Mouse (Mus musculus) intestine, embryonic 14.5 days (tissue): Measurements from ENCODE around the gene Eda. TPM values are rescaled to one million over a fixed set of nuclear protein-coding genes. Genes with fewer than 3 reads are reported as not detected.
"Not testable (repeated sequence)": the region's sequence is repeated elsewhere in the genome, so short reads cannot be mapped to it uniquely, and the experiment has no call there.

ENCODE experiments used
- ATAC-seq: fragments of 200-750 bp; cut with Nextera tagmentation; replicated peaks from 2 replicates; pipeline ENCODE4 v1.8.0; 2017; ENCODE audit warnings: low read depth, moderate number of reproducible peaks, moderate TSS enrichment, moderate library complexity; ENCODE audit not compliant: low FRiP score, low TSS enrichment
- DNase-seq: peaks from one replicate; pipeline ENCODE4 v3.0.0-alpha.2; 2018; ENCODE audit warnings: low spot score
- H3K27ac ChIP-seq: fragments of 300-500 bp; sonication (generic); 2 replicates; pipeline ENCODE4 v1.5.1; 2014; ENCODE audit warnings: low read depth, mild to moderate bottlenecking, control low read depth
- H3K27me3 ChIP-seq: fragments of 300-500 bp; sonication (generic); replicated peaks from 2 replicates; pipeline ENCODE4 v1.6.1; 2014; ENCODE audit warnings: low read length, control low read depth; ENCODE audit not compliant: control insufficient read depth, insufficient read depth
- H3K36me3 ChIP-seq: fragments of 300-500 bp; sonication (generic); 2 replicates; pipeline ENCODE4 v1.6.1; 2014; ENCODE audit warnings: low read length, control low read depth; ENCODE audit not compliant: control insufficient read depth, insufficient read depth
- H3K4me1 ChIP-seq: fragments of 300-500 bp; sonication (generic); replicated peaks from 2 replicates; pipeline ENCODE4 v1.6.1; 2014; ENCODE audit warnings: low read length, control low read depth, mixed read lengths; ENCODE audit not compliant: control insufficient read depth, insufficient read depth
- H3K4me2 ChIP-seq: fragments of 300-500 bp; sonication (generic); 2 replicates; pipeline ENCODE4 v1.6.1; 2014; ENCODE audit warnings: low read length
- H3K4me3 ChIP-seq: fragments of 300-500 bp; sonication (generic); 2 replicates; pipeline ENCODE4 v1.5.1; 2014; ENCODE audit warnings: low read depth, low read length, control low read depth, mixed read lengths
- H3K9ac ChIP-seq: fragments of 300-500 bp; sonication (generic); 2 replicates; pipeline ENCODE4 v1.6.1; 2014; ENCODE audit warnings: mild to moderate bottlenecking, low read length
- H3K9me3 ChIP-seq: fragments of 300-500 bp; sonication (generic); 2 replicates; pipeline ENCODE4 v1.6.1; 2016; ENCODE audit warnings: low read length, control low read depth; ENCODE audit not compliant: control insufficient read depth
- whole genome bisulfite sequencing: fragments of 180-500 bp; shearing (Covaris S2); extraction: QIAGEN DNeasy Blood & Tissue Kit; methylation state at CpG from one replicate; pipeline ENCODE4 v1.1.7; 2014; 5-methylcytosine and 5-hydroxymethylcytosine counted together
- polyA plus RNA-seq: library from polyadenylated mRNA; unstranded; fragments of >200 nt; fragmentation: Nextera tagmentation; extraction: Ambion mirVana; gene quantifications from 2 replicates; pipeline ENCODE4 v1.2.1, GENCODE M21; 2014

Eda gene
- polyA plus RNA-seq, 1 experiment from 2014 or later: 1.5 TPM

DNA sequence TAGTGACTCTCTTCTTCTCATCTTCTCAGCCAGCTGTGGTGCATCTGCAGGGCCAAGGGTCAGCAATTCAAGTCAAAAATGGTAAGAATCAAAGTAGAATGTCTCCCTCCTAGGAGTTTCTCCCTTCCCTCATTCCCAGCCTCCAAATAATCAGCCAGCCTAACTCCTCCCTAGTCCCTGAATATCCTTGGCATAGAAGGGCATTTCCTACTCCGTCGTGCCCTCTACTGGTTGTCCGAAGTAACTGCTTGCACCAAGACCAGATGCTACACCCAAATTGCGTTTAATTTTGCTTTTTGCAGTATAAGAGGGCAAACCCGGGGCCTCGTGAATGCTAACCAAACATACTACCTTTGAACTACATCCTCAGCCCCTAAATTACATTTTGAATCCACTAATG is 416.9 kb downstream of the Eda start:
- H3K9me3 ChIP-seq: no peaks in the 10 kb centered on the region
- DNase-seq (no peak), ATAC-seq (no peak)
- H3K9ac ChIP-seq: no peak overlapping the region
- no peak overlapping the region for H3K4me2 ChIP-seq
- H3K4me3 ChIP-seq: no peak overlapping the region
- no peak overlapping the region for H3K27ac ChIP-seq
- no peaks in the 10 kb centered on the region for H3K36me3 ChIP-seq
- WGBS: 30% methylated on average over 6 of the region's 6 CpGs
- H3K4me1 ChIP-seq: no peaks in the 10 kb centered on the region
- no peaks in the 10 kb centered on the region for H3K27me3 ChIP-seq

GRCm38 (mm10) chrX:100394223-100394861 is 418.9 kb downstream of the Eda start:
- H3K9ac ChIP-seq: no peak overlapping the region
- ATAC-seq: no peak
- 54% methylated on average over 7 of the region's 7 CpGs for WGBS
- DNase-seq: no peak
- no peaks in the 10 kb centered on the region for H3K27me3 ChIP-seq
- H3K36me3 ChIP-seq: no peaks in the 10 kb centered on the region
- no peak overlapping the region for H3K4me2 ChIP-seq
- H3K9me3 ChIP-seq: no peaks in the 10 kb centered on the region
- H3K27ac ChIP-seq: no peak overlapping the region
- no peaks in the 10 kb centered on the region for H3K4me1 ChIP-seq
- H3K4me3 ChIP-seq: no peak overlapping the region

- Histone ChIP-seq H3K27me3 (no peaks in the 10 kb centered on the region), H3K9ac (no peak overlapping the region), H3K4me1 (no peaks in the 10 kb centered on the region), H3K36me3 (no peaks in the 10 kb centered on the region), H3K4me2 (no peak overlapping the region), H3K27ac (no peak overlapping the region), H3K4me3 (no peak overlapping the region), H3K9me3 (no peaks in the 10 kb centered on the region)
- WGBS: 88% methylated on average over 8 of the region's 8 CpGs
- no peak for ATAC-seq
- DNase-seq: no peak
These were observed 419.6 kb downstream of the Eda start for GRCm38 (mm10) chrX:100395026-100395425.

DNA sequence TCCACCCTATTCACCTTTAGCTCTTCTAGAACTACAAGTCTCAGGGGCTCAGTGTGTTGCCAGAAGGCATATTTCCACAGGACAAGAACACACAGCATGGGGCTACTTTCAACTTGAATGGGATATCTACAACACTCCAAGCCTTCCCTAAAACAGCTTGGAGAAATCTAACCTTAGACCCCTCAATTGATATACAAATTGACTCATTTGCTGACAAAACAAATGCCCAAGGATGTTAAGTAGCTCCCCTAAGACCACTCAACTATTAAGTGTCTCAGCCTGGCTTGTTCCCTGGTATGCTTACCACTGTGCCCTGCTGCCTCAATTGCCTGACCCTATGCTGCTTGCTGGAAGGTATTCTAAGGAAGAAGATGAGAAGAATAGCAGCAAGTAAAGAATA is 425.5 kb downstream of the Eda start:
- H3K4me1 ChIP-seq: no peaks in the 10 kb centered on the region
- H3K27ac ChIP-seq: no peak overlapping the region
- no peak overlapping the region for H3K9ac ChIP-seq
- no peaks in the 10 kb centered on the region for H3K36me3 ChIP-seq
- H3K27me3 ChIP-seq: 0 out of 2 replicates have a peak, but pooled peaks cover 3% of the 10 kb centered on the region
- no peak for ATAC-seq
- H3K9me3 ChIP-seq: no peaks in the 10 kb centered on the region
- H3K4me3 ChIP-seq: no peak overlapping the region
- DNase-seq: no peak
- no peak overlapping the region for H3K4me2 ChIP-seq

DNA sequence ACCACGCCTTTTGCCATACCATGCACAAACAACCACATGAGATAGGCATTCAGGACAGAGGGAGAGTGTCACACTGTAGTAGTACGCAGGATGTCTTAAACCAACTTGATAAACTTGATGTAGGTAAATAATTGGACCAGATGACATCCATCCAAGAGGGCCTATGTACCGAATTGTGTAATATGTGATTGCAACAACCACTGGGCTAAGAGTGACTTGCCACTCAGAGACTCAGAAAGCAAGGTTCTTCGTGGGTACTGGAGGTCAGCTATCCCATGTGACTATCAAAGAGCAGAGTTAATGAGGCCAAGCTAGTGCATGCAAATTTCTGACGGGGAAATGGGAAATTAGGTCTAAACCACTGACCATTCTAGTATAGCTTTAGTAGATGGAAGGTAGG is 426.3 kb downstream of the Eda start:
- no peaks in the 10 kb centered on the region for H3K36me3 ChIP-seq
- no peak for ATAC-seq
- no peak overlapping the region for H3K4me3 ChIP-seq
- H3K27ac ChIP-seq: no peak overlapping the region
- H3K27me3 ChIP-seq: 0 out of 2 replicates have a peak, but pooled peaks cover 3% of the 10 kb centered on the region
- H3K4me1 ChIP-seq: no peaks in the 10 kb centered on the region
- no peaks in the 10 kb centered on the region for H3K9me3 ChIP-seq
- H3K9ac ChIP-seq: no peak overlapping the region
- H3K4me2 ChIP-seq: no peak overlapping the region
- WGBS: 77% methylated on average over 5 of the region's 5 CpGs
- DNase-seq: no peak

- H3K36me3 ChIP-seq: no peaks in the 10 kb centered on the region
- H3K4me3 ChIP-seq: no peak overlapping the region
- H3K9ac ChIP-seq: no peak overlapping the region
- no peak overlapping the region for H3K4me2 ChIP-seq
- no peak for ATAC-seq
- H3K27ac ChIP-seq: no peak overlapping the region
- no peaks in the 10 kb centered on the region for H3K27me3 ChIP-seq
- no peak for DNase-seq
- H3K9me3 ChIP-seq: no peaks in the 10 kb centered on the region
- no peaks in the 10 kb centered on the region for H3K4me1 ChIP-seq
- WGBS: 57% methylated on average over 1 of the region's 1 CpGs
These were observed 433.8 kb downstream of the Eda start for GRCm38 (mm10) chrX:100409245-100409644.

DNA sequence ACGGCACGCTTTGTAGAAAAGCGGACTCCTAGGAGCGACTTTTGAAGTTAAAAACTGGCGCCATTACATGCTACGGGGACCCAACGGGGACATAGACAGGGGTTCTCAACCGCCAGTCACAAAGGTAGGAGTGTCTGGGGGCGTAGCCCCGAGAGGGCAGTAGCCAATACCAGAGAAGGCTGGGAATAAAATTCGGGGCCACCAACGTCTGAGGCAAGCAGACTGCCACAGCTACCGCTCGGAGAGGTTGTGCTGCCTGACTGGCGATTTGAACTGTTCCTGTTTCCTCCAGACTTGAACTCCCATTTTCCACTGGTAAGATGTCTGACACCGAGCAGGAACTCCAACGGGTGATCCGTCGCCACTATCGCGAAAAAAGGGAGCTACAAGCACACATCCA is 453.3 kb downstream of the Eda start, which contains the start of gene Otud6a:
Gene Otud6a, plus strand, starts transcription at position 321 of the 400 bp plus-strand sequence.
- Histone ChIP-seq H3K4me1 (no peaks in the 10 kb centered on the region), H3K27me3 (peaks cover 4% of the 10 kb centered on the region; the same call in 1 of the 2 replicates), H3K36me3 (no peaks in the 10 kb centered on the region), H3K9ac (no peak within 1 kb of the TSS), H3K27ac (no peak within 1 kb of the TSS), H3K4me2 (no peak within 1 kb of the TSS), H3K9me3 (no peaks in the 10 kb centered on the region), H3K4me3 (no peak within 1 kb of the TSS)
- WGBS: 86% methylated on average over 21 of the region's 21 CpGs
- ATAC-seq: no peak
- no peak for DNase-seq

DNA sequence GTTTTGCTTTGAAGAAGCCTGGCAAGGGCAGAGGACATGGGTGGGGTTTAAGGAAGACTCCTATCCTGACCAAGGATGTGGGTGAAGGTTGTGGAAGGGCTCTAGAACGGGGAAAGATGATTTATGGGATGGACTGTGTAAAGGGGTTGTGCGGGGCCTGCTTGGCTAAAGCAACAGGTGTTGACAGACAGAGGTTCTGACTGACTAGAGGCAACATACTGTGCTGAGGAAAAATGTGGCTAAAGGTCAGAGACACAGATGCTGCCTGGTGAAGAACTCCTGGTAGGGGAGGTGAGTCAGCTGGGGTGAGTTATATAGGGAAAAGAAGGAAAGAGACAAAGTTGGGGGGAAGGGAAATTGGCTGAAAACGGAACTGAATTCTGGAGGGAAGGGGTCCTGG is 456.9 kb downstream of the Eda start:
- no peak for DNase-seq
- Histone ChIP-seq H3K4me1 (no peaks in the 10 kb centered on the region), H3K27me3 (peaks cover 6% of the 10 kb centered on the region; the same call in 1 of the 2 replicates), H3K9ac (no peak overlapping the region), H3K4me3 (no peak overlapping the region), H3K9me3 (no peaks in the 10 kb centered on the region), H3K36me3 (no peaks in the 10 kb centered on the region), H3K4me2 (no peak overlapping the region), H3K27ac (no peak overlapping the region)
- ATAC-seq: no peak
- WGBS: 63% methylated on average over 3 of the region's 3 CpGs

DNA sequence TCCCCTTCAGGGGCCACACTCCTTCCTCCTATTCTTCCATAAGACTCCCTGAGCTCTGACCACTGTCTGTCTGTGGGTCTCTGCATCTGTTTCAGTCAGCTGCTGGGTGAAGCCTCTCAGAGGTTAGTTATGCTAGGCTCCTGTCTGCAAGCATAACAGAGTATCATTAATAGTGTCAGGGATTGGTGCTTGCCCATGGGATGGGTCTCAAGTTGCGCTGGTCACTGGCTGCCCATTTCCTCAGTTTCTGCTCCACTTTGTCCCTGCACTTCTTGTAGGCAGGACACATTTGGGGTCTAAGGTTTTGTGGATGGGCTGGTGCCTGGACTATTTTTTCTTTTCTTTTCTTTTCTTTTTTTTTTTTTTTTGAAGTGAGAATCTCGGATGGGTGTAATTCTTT is 467.2 kb downstream of the Eda start, which contains the start of gene Awat2:
Gene Awat2, minus strand, starts transcription at position 101 of the 400 bp plus-strand sequence.
- not testable (repeated sequence) for ATAC-seq, H3K4me3 ChIP-seq, H3K36me3 ChIP-seq, H3K27ac ChIP-seq, DNase-seq, H3K9me3 ChIP-seq, H3K9ac ChIP-seq, H3K4me1 ChIP-seq, H3K27me3 ChIP-seq, H3K4me2 ChIP-seq
- WGBS: 86% methylated on average over 2 of the region's 2 CpGs
